Mouse (Mus musculus): ENCODE results near the gene Wee2.

- TF ChIP-seq EP300 (IDR thresholded peaks at IDR 0.05; ENCODE audit: low read depth) (no peak), CTCF (IDR thresholded peaks at IDR 0.05; ENCODE audit: low read depth) (no peak)
Measured at GRCm38 (mm10) chr6:40430251-40430650, 8.6 kb upstream of the Wee2 start.

All from liver, embryonic 14.5 days (tissue).